Mouse (Mus musculus): ENCODE data around the gene Tfpi2. TPM values are rescaled to one million over a fixed set of nuclear protein-coding genes. Genes with fewer than 3 reads are reported as not detected.
A peak's percentile ranks its signal among the peaks of the same experiment; 100 is the strongest.

The Tfpi2 gene
- polyA plus RNA-seq (2012; ENCODE audit: insufficient read depth, insufficient read length, missing spikeins) = not detected in 2 replicates

DNA sequence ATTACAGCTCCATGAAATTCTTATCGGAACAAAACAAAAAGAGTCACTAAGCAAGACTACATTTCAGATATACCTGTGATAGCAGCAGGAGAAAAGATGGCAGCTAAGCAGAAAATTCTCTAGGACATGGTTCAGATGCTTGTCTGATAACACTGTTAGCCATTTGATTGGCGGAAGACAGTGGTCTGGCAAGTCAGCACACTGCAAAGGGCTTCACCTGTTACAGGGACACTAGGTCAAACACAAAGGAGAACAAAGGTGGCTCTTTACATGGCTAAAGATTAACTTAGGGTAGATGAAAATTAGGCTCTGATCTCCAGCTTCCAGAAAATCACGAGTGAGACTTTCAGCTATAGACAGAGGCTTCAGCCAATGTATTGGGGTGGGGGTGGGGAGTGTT is at the start of gene Tfpi2:
Gene Tfpi2, minus strand, starts transcription at position 170 of the 400 bp plus-strand sequence.
- TF ChIP-seq CTCF (IDR thresholded peaks at IDR 0.05; ENCODE audit: low read depth, low read length) = no peak
- TF ChIP-seq POLR2A (IDR thresholded peaks at IDR 0.05; ENCODE audit: borderline replicate concordance, low read depth, low read length) = no peak
- Histone ChIP-seq H3K27ac (ENCODE audit: insufficient read depth, low read depth, low read length) (no peak within 1 kb of the TSS), H3K4me3 (ENCODE audit: insufficient read depth, low read length) (no peak within 1 kb of the TSS), H3K4me1 (ENCODE audit: control insufficient read depth, insufficient read depth, low read length) (no peaks in the 10 kb centered on the region)

DNA sequence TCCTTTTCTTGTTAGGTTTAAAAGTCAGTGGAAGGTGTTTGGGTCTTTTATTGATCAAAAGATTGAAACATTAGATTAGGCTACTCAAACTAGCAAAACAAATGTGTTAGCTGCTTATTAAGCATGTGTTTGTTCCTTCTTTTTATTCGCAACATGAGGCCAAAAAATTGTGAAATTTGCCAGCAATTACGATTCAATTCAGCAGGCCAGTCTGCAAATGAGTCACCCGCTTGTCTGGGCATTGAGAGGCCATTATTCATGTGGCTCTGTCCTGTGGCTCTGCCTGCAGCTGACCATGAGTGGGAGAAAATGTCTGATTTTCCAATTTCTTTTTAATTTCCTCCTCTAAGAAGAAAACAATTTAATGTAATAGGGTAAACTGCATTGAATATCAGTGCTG is 42.2 kb upstream of the Tfpi2 start:
- TF ChIP-seq CTCF (IDR thresholded peaks at IDR 0.05; ENCODE audit: low read depth, low read length) (no peak), POLR2A (IDR thresholded peaks at IDR 0.05; ENCODE audit: borderline replicate concordance, low read depth, low read length) (no peak)
- no peak overlapping the region for H3K4me3 ChIP-seq (ENCODE audit: insufficient read depth, low read length)
- H3K4me1 ChIP-seq (ENCODE audit: control insufficient read depth, insufficient read depth, low read length) = peaks cover 8% of the 10 kb centered on the region
- peak overlapping the region; percentile 36 for H3K27ac ChIP-seq (ENCODE audit: insufficient read depth, low read depth, low read length)

DNA sequence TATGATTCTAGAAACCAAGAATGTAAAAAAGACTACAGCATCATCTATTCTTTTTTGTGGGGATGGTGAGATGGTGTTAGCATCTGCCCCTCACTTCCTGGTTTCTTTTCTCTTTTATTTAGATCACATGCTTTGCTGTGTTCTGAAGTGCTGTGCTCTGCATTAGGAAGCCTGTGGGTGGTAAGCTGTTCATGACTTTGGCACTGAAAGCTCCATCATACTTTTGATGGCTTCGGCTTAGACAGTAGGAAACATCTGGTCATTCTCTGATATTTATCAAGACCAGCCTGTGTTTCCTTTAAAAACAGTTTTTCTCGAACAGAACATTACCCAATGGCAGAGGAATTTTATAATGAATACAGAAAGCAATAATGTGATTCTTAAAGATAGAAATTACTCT is 37.6 kb upstream of the Tfpi2 start:
- TF ChIP-seq POLR2A (IDR thresholded peaks at IDR 0.05; ENCODE audit: borderline replicate concordance, low read depth, low read length) (no peak), CTCF (IDR thresholded peaks at IDR 0.05; ENCODE audit: low read depth, low read length) (no peak)
- no peak overlapping the region for H3K27ac ChIP-seq (ENCODE audit: insufficient read depth, low read depth, low read length)
- no peak overlapping the region for H3K4me3 ChIP-seq (ENCODE audit: insufficient read depth, low read length)
- H3K4me1 ChIP-seq (ENCODE audit: control insufficient read depth, insufficient read depth, low read length) = peaks cover 14% of the 10 kb centered on the region

DNA sequence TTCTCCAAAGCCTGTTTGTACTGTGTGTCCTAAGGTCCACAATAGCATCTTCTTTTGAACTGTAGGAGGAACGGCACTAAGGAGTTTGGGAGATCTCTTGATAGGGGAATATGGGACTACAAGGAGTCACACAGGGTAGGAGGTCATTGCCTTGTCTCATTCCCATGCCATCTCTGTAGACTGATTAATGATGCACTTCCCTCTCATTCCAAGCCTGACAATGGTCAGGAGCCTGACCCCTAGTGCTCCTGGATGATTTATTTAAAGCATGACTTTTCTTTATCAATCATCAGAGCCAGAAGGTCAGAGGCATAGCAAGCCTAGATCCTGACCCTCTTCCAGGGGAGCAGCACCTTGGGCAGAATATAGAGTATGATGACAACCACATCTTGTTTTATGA is 33.9 kb upstream of the Tfpi2 start:
- Histone ChIP-seq H3K27ac (ENCODE audit: insufficient read depth, low read depth, low read length) (no peak overlapping the region), H3K4me3 (ENCODE audit: insufficient read depth, low read length) (no peak overlapping the region), H3K4me1 (ENCODE audit: control insufficient read depth, insufficient read depth, low read length) (peaks cover 5% of the 10 kb centered on the region)
- no peak for TF ChIP-seq CTCF (IDR thresholded peaks at IDR 0.05; ENCODE audit: low read depth, low read length)
- TF ChIP-seq POLR2A (IDR thresholded peaks at IDR 0.05; ENCODE audit: borderline replicate concordance, low read depth, low read length) = no peak

DNA sequence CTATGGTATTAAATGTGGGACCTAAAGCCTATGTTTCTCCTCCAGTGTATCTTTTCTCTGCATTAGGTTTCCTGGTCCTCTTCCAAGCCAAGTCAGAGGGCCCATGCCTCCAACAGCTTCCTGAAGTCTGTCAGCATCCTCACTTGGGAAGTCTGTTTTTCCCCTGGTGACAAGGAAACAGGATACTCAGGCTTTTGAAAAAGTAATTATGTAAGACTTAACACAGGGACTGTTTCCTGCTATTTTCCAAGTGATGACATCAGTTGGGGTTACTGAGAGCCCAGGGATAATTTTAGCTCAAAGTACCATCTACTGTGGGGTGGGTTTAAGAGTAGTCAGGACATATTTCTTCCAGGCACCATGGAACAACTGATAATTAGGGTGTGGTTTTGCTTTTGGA is 20.8 kb upstream of the Tfpi2 start:
- Histone ChIP-seq H3K4me3 (ENCODE audit: insufficient read depth, low read length) (no peak overlapping the region), H3K4me1 (ENCODE audit: control insufficient read depth, insufficient read depth, low read length) (0 out of 2 replicates have a peak, but pooled peaks cover 2% of the 10 kb centered on the region), H3K27ac (ENCODE audit: insufficient read depth, low read depth, low read length) (no peak overlapping the region)
- TF ChIP-seq CTCF (IDR thresholded peaks at IDR 0.05; ENCODE audit: low read depth, low read length) = no peak
- TF ChIP-seq POLR2A (IDR thresholded peaks at IDR 0.05; ENCODE audit: borderline replicate concordance, low read depth, low read length) = no peak

DNA sequence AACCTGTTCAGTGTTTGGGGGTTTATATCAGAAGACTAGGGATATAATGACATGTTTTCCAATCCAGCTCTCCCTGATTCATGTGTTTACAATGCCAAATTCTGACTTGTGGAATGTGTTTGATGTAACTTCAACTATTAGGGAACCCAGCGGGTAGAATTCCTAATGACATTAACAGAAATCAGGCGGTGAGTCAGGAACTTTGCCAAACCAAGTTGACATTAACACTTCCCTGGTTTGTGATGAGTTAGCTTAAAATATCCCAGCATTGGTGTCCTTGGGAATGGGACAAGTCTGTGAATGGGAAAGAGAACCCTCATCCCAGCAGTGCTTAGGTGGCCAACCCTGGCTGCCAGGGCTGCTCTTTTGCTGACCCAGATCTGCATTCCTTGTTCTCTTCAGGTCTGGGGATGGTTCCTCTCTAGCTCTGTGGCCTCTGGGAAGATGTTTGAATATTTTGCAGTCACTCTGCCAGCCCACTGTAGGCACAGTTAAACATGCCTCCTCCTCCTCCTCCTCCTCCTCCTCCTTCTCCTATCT is 19.9 kb upstream of the Tfpi2 start:
- Histone ChIP-seq H3K4me3 (ENCODE audit: insufficient read depth, low read length) (no peak overlapping the region), H3K4me1 (ENCODE audit: control insufficient read depth, insufficient read depth, low read length) (peaks cover 8% of the 10 kb centered on the region), H3K27ac (ENCODE audit: insufficient read depth, low read depth, low read length) (no peak overlapping the region)
- TF ChIP-seq POLR2A (IDR thresholded peaks at IDR 0.05; ENCODE audit: borderline replicate concordance, low read depth, low read length) = no peak
- TF ChIP-seq CTCF (IDR thresholded peaks at IDR 0.05; ENCODE audit: low read depth, low read length) = no peak

DNA sequence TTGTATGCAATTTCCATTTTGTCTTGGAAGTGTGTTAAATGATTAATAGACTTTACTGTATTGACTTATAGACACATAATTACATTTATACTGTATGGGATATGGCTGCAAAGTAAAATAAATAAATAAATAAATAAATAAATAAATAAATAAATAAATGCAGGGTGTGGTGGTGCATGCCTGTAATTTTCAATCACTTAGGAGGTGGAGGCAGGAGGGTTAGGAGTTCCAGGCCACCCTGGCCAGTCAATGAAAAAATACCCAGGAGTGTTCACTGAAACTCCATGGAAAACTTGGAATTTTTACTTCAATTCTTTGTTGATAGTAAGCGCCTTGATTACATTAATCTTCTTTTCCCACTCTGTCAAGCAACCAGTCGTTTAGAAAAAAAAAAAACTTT is 16.1 kb upstream of the Tfpi2 start:
- TF ChIP-seq POLR2A (IDR thresholded peaks at IDR 0.05; ENCODE audit: borderline replicate concordance, low read depth, low read length) = no peak
- no peak for TF ChIP-seq CTCF (IDR thresholded peaks at IDR 0.05; ENCODE audit: low read depth, low read length)
- peaks cover 12% of the 10 kb centered on the region for H3K4me1 ChIP-seq (ENCODE audit: control insufficient read depth, insufficient read depth, low read length)
- no peak overlapping the region for H3K27ac ChIP-seq (ENCODE audit: insufficient read depth, low read depth, low read length)
- H3K4me3 ChIP-seq (ENCODE audit: insufficient read depth, low read length) = no peak overlapping the region

DNA sequence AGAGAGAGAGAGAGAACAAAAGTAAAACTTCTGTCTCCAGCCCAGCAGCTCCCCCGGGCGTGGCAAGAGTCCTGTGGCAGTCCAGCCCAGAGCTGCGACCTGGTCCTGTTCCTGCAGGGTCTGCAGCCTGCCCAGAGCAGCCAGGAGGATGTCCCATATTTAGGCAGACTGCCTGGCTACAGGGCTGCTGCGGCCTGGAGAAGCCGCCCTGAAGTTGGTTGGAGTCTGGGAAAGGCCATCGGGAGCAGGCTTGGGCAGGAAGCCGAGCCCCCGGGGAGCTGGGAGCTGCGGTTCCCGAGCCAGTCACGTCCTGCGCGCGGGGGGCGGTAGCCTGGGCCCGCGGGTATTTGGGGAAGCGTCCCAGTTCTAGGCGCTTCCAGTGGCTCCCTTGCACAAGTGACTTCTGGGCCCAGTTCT is 15.2 kb upstream of the Tfpi2 start, which contains the start of gene Gng11:
Gene Gng11, plus strand, starts transcription at position 15 of the 417 bp plus-strand sequence.
- no peak for TF ChIP-seq CTCF (IDR thresholded peaks at IDR 0.05; ENCODE audit: low read depth, low read length)
- TF ChIP-seq POLR2A (IDR thresholded peaks at IDR 0.05; ENCODE audit: borderline replicate concordance, low read depth, low read length) = no peak
- H3K4me1 ChIP-seq (ENCODE audit: control insufficient read depth, insufficient read depth, low read length) = peaks cover 10% of the 10 kb centered on the region
- H3K4me3 ChIP-seq (ENCODE audit: insufficient read depth, low read length) = peak within 1 kb of the TSS; percentile 56
- H3K27ac ChIP-seq (ENCODE audit: insufficient read depth, low read depth, low read length) = no peak within 1 kb of the TSS

DNA sequence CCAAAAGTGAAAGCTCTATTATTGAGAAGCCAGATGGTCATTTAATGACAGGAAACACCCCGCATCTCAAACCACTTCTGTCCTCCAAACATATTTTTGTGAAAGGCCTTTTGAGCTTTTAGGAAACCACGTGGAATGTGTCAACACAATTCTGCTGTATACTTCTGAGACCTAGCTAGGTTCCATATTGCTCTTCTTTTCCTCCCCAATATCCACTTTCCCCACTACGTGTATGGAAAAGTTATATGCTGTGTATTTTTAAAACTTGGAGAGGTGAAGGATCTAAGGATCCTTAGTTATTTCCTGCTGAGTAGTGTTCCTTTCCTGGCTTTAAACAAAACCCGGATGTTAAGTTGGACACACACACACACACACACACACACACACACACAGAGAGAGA is 14.7 kb upstream of the Tfpi2 start:
- H3K4me1 ChIP-seq (ENCODE audit: control insufficient read depth, insufficient read depth, low read length) = peaks cover 10% of the 10 kb centered on the region
- H3K4me3 ChIP-seq (ENCODE audit: insufficient read depth, low read length) = no peak overlapping the region; the same call in 1 of the 2 replicates
- no peak overlapping the region for H3K27ac ChIP-seq (ENCODE audit: insufficient read depth, low read depth, low read length)
- TF ChIP-seq POLR2A (IDR thresholded peaks at IDR 0.05; ENCODE audit: borderline replicate concordance, low read depth, low read length) (no peak), CTCF (IDR thresholded peaks at IDR 0.05; ENCODE audit: low read depth, low read length) (no peak)

DNA sequence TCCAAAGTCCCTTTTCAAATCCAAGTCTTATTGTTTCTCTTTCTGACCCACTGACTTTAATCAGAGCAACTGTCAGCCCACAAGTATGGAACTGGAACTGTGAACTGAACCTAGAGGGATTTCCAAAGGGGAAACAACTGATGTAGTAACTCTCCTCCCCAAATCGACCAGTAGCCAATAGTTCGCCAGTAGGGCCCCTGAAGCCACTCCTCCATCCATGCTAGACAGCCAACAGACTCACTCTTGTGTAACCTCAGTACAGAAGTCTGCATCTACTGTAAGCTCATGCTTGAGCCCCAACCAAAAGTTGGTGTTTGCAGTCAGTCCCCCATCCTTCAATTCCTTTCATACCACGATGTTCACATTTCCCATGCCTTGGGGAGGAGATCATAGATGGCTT is 12.0 kb upstream of the Tfpi2 start:
- Histone ChIP-seq H3K27ac (ENCODE audit: insufficient read depth, low read depth, low read length) (no peak overlapping the region), H3K4me1 (ENCODE audit: control insufficient read depth, insufficient read depth, low read length) (peaks cover 10% of the 10 kb centered on the region), H3K4me3 (ENCODE audit: insufficient read depth, low read length) (no peak overlapping the region)
- TF ChIP-seq POLR2A (IDR thresholded peaks at IDR 0.05; ENCODE audit: borderline replicate concordance, low read depth, low read length) (no peak), CTCF (IDR thresholded peaks at IDR 0.05; ENCODE audit: low read depth, low read length) (no peak)

Data from bone marrow macrophage, adult 2 months (primary cell).